Mouse (Mus musculus): ENCODE data around the gene Tm9sf2.
"Not testable (repeated sequence)": the region's sequence is repeated elsewhere in the genome, so short reads cannot be mapped to it uniquely, and the experiment has no call there.

Gene Tm9sf2

GRCm38 (mm10) chr14:122106822-122107468, at the start of gene Tm9sf2:
Gene Tm9sf2 (plus strand): TSS chr14:122107038.
- peak; percentile 96 for DNase-seq (ENCODE audit: low read depth)

GRCm38 (mm10) chr14:122057941-122058346, 48.9 kb upstream of the Tm9sf2 start:
- peak; percentile 71 for DNase-seq (ENCODE audit: low read depth)

GRCm38 (mm10) chr14:122060642-122061041, 46.2 kb upstream of the Tm9sf2 start:
- DNase-seq (ENCODE audit: low read depth): peak; percentile 93

GRCm38 (mm10) chr14:122061376-122061775, 45.5 kb upstream of the Tm9sf2 start:
- DNase-seq (ENCODE audit: low read depth): no peak

GRCm38 (mm10) chr14:122062411-122063090, 44.3 kb upstream of the Tm9sf2 start:
- DNase-seq (ENCODE audit: low read depth): peak; percentile 85

- peak; percentile 85 for DNase-seq (ENCODE audit: low read depth)
Observed at GRCm38 (mm10) chr14:122063599-122063998, 43.2 kb upstream of the Tm9sf2 start.

- DNase-seq (ENCODE audit: low read depth): peak; percentile 90
Observed at GRCm38 (mm10) chr14:122064519-122064918, 42.3 kb upstream of the Tm9sf2 start.

- DNase-seq (ENCODE audit: low read depth): peak; percentile 88
Observed at GRCm38 (mm10) chr14:122066243-122066642, 40.6 kb upstream of the Tm9sf2 start.

GRCm38 (mm10) chr14:122068036-122068435, 38.8 kb upstream of the Tm9sf2 start:
- DNase-seq (ENCODE audit: low read depth): not testable (repeated sequence)

- DNase-seq (ENCODE audit: low read depth): peak; percentile 5
Observed at GRCm38 (mm10) chr14:122068801-122069695, 37.8 kb upstream of the Tm9sf2 start.

- DNase-seq (ENCODE audit: low read depth): peak; percentile 48
Observed at GRCm38 (mm10) chr14:122069948-122070347, 36.9 kb upstream of the Tm9sf2 start.

GRCm38 (mm10) chr14:122073422-122073821, 33.4 kb upstream of the Tm9sf2 start:
- DNase-seq (ENCODE audit: low read depth): peak; percentile 63

- no peak for DNase-seq (ENCODE audit: low read depth)
Observed at GRCm38 (mm10) chr14:122074360-122074759, 32.5 kb upstream of the Tm9sf2 start.

- DNase-seq (ENCODE audit: low read depth): no peak
Observed at GRCm38 (mm10) chr14:122075485-122076200, 31.2 kb upstream of the Tm9sf2 start.

- DNase-seq (ENCODE audit: low read depth): no peak
Observed at GRCm38 (mm10) chr14:122077017-122077416, 29.8 kb upstream of the Tm9sf2 start.

- peak; percentile 86 for DNase-seq (ENCODE audit: low read depth)
Observed at GRCm38 (mm10) chr14:122079428-122079827, 27.4 kb upstream of the Tm9sf2 start.

GRCm38 (mm10) chr14:122079921-122080320, 26.9 kb upstream of the Tm9sf2 start:
- DNase-seq (ENCODE audit: low read depth): no peak

- DNase-seq (ENCODE audit: low read depth): no peak
Observed at GRCm38 (mm10) chr14:122081308-122081707, 25.5 kb upstream of the Tm9sf2 start.

- no peak for DNase-seq (ENCODE audit: low read depth)
Observed at GRCm38 (mm10) chr14:122083499-122083898, 23.3 kb upstream of the Tm9sf2 start.

GRCm38 (mm10) chr14:122087956-122088355, 18.9 kb upstream of the Tm9sf2 start:
- DNase-seq (ENCODE audit: low read depth): no peak

GRCm38 (mm10) chr14:122092363-122092762, 14.5 kb upstream of the Tm9sf2 start:
- DNase-seq (ENCODE audit: low read depth): no peak

GRCm38 (mm10) chr14:122096331-122096730, 10.5 kb upstream of the Tm9sf2 start:
- DNase-seq (ENCODE audit: low read depth): no peak
